Mouse (Mus musculus): Measurements from ENCODE around the gene Cd83.

Gene Cd83

GRCm38 (mm10) chr13:43773965-43774566 lies 10.5 kb upstream of the Cd83 start:
- in situ Hi-C loops (cut with MboI, MseI), result loop anchor here (10.0 to 25.0 kb wide), 2 partner anchors 562 to 1031 kb away; no protein-coding TSS in a partner anchor

DNA sequence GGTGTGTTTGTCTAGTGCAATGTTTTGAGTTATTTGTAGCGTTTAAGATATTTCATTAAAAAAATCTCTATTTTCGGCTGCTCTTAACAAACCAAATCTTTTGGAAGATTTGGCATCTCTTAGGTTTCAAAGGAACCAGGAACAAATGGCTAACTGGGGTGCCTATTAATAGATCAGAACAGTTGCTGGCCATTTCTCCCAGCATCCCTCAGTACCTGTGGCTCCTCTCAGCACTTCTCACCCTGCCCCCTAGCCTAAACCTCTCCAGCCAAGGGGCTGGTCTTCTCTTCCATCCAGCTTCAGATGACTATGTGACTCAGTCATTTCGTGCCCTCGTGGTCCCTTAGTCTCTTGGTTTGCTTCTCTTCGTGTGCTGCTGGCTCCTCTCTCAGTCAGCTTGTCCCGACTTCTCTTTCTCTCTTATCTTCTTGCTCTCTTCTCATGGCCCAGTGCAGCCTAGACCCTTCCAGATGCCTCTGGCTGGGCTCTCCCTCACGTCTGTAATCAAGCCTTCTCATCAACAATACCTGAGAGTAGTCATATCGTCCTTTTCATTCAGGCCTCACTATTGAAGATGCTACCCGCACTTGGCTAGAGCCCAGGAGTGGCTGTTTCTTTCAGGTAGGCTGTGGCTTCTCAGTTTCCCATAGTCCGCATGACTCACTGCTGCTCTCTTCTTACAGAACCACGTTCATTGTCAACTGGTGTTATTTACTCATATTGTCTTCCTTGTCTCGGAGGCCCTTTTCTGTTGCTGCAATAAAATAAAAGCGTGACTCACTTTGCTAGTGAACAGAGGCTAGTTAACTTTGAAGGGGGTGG lies 9.8 kb upstream of the Cd83 start:
- in situ Hi-C loops (cut with MboI, MseI), result loop anchor here (5.0 to 25.0 kb wide), 3 partner anchors 547 to 1030 kb away; no protein-coding TSS in a partner anchor

DNA sequence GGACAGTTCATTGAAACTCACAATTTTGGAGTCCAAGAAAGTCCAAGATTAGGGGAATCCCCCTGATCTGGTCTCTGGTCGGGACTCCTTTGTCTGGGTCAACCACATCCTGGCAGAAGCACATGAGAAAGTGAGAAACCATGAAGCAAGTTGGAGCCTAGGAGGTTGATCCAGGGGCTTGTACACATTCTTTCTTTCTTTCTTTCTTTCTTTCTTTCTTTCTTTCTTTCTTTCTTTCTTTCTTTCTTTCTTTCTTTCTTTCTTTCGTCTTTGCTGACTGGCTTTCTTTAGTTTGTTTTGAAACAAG lies 9.2 kb upstream of the Cd83 start:
- in situ Hi-C loops (cut with MboI, MseI), result loop anchor here (5.0 to 10.0 kb wide), 2 partner anchors 547 to 1029 kb away; no protein-coding TSS in a partner anchor

DNA sequence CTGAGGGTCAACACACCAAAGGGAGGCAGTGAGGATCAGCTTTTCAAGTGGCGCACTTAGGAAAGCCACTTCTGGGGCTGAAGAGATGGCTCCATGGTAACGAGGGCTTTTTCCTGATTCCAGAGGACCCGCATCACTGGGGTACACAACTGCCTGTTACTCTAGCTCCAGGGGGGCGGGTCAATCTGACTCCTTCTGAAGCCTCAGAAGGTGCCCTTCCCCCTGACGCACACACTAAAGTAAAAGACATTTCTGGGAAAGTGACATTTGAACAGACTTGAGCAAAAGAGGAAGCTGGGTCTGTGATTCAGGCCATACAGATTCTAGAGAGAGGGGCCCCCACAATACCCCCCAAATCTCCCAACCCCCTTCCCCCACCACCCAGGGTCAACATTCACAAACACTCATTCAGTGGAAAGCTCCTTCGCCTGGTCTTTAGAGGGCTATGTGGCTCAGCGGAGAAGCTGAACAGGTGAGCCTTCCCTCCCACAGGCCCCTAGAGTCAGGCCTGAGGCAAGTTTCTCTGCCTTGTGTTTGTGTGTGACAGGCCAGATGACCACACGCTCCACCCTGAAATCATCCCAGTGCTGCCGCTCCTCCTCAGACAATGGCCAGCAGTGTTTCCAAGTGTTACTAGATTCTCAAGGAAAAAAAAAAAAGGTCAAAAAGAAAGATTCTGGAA lies 7.1 kb upstream of the Cd83 start:
- in situ Hi-C loops (cut with MboI, MseI), result loop anchor here (5.0 to 10.0 kb wide), 2 partner anchors 545 to 1027 kb away; no protein-coding TSS in a partner anchor

DNA sequence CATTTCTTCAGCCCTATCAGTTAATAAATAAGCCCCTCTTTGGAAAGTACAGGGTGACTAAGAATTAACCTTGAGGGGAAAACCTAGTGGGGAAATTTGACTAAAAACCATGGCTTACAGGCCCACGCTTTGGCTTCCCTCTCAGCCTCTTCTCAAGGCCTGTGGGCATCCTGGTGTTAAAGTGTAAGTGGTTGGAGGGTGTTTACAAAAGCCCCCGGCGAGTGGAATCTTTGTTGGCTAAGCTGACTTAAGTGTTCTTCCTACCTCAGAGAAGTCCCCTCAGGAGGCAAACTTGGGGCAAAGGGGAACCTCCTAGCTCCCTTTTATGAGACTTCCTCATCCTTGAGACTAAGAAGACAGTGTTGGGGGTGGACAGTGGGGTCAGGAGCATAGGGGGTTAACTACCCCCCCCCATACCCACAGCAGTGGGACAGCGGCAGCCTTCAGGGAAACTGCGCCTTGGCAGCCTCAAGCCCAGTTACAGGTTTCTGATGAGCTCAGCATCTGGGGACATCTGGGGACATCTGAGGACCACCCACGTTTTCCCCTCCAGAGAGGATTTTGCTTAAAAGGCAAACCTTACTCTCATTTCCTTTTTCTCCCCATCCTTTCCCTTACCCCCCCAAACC lies 6.4 kb upstream of the Cd83 start:
- in situ Hi-C loops (cut with MboI, MseI), result loop anchor here (5.0 to 10.0 kb wide), 2 partner anchors 544 to 1027 kb away; no protein-coding TSS in a partner anchor

GRCm38 (mm10) chr13:43778971-43779370 lies 5.6 kb upstream of the Cd83 start:
- in situ Hi-C loops (cut with MboI, MseI), result loop anchor here (5.0 to 10.0 kb wide), 2 partner anchors 543 to 1026 kb away; no protein-coding TSS in a partner anchor

DNA sequence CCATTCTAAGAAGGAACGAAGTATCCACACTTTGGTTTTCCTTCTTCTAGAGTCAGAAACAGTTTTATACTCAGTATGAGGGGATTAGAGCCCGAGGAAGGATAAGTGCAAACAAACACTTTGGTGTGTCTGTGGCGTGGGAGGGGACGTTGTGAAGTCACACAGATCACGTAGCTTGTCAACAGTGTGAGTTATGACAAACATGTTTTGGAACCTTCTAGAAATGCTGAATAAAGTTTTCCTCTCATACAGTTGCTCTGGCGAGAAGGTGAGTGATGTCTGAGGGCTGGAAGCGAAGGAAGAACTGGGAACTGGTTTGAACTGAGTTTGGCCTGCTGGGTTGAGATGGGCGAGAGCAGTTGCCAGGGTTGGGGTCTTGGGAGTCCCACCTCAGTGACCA lies 4.5 kb upstream of the Cd83 start:
- in situ Hi-C loops (cut with MboI, MseI), result no loop called here

GRCm38 (mm10) chr13:43785712-43786072 lies 1.1 kb downstream of the Cd83 start:
- in situ Hi-C loops (cut with MboI, MseI), result no loop called here

DNA sequence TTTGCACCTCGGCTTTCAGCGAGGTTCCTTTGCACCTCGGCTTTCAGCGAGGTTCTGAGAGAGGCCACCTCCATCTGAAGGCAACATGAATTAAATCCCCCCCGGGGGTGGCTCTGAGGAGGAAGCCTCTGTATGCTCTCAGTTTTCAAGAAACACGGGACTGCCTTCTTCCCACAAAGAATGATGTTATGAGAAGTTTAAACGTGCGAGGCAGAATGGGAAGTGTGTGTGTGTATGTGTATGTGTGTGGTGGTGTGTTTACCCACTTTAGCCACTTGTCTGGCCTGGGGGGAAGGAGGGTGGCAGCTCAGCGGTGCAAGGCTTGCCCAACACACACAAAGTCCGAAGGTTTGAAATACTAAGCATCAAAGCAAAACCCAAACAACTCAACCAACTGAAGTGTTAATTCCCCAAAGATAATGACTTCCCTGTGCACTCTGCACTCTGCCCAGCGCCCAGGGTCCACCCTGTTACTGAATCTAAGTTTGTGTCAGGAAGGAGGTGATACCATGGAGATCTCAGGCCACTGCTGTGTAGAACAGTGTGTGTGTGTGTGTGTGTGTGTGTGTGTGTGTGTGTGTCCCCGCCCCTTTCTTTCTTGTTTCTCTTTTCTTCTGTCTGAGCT lies 1.7 kb downstream of the Cd83 start:
- in situ Hi-C loops (cut with MboI, MseI), result no loop called here

DNA sequence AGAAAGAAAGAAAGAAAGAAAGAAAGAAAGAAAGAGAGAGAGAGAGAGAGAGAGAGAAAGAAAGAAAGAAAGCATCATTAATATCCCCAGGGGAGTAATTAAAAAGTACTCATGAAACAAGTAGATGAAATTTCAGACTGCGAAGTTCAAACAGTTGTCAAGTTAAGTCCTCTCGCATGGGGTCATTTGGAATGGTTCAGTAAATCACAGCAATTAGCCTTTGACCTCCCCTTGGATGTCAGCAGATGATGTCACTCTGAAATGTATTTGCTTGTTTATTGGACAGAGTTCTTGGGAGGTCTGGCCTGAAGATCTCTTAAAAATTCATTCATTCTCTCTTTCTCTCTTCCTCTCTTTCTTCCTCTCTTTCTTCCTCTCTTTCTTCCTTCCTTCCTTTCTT lies 2.7 kb downstream of the Cd83 start:
- in situ Hi-C loops (cut with MboI, MseI), result no loop called here

DNA sequence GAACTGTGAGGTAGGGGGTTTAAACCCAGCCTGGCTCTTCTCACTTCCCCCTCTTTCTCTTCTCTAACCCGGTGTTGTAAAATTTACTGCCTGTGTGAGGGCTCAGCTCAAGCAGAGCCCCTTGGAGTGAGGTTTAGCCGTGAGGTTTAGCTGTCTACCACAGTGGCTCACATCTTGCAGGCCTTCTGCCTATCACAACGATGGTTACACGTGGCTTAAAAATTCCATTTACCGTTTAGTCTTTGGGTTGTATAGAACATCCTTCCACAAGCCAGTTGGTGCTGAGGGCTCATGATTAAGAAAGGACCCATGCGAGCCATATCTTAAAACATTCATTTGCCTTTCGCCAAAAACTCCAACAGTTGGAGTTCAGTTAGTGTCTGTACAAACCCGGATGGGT lies 3.5 kb downstream of the Cd83 start:
- in situ Hi-C loops (cut with MboI, MseI), result no loop called here

GRCm38 (mm10) chr13:43788983-43789645 lies 4.5 kb downstream of the Cd83 start:
- in situ Hi-C loops (cut with MboI, MseI), result no loop called here

- in situ Hi-C loops (cut with MboI, MseI), result loop anchor here (10.0 kb wide), 1 partner anchor 216 kb away; no protein-coding TSS in a partner anchor
Observed at GRCm38 (mm10) chr13:43790229-43791001, 5.8 kb downstream of the Cd83 start.

- in situ Hi-C loops (cut with MboI, MseI), result loop anchor here (10.0 kb wide), 1 partner anchor 221 kb away; no protein-coding TSS in a partner anchor
Observed at GRCm38 (mm10) chr13:43795334-43795733, 10.8 kb downstream of the Cd83 start.

DNA sequence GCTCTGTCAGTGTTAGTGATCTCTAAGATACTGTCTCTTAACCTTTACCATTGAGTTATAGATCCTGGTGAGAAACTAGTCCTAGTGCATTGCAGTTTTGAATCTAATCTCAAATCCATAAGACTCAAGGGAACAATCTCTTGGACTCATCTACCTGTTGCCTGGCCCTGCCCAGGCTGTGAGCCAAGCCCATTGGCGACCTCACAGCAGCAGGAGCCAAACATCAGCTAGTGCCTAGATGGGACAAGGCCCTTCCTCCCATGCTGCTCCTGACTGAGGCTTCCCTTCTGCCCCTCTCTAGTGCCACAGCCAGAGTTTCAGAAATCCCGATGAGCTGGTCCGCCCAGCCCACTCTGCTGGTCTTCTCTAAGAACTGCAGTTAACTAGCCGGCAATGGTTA lies 14.1 kb downstream of the Cd83 start:
- in situ Hi-C loops (cut with MboI, MseI), result loop anchor here (10.0 kb wide), 1 partner anchor 224 kb away; no protein-coding TSS in a partner anchor

GRCm38 (mm10) chr13:43800136-43800535 lies 15.6 kb downstream of the Cd83 start:
- in situ Hi-C loops (cut with MboI, MseI), result loop anchor here (5.0 kb wide), 2 partner anchors 38 to 63 kb away; no protein-coding TSS in a partner anchor

- in situ Hi-C loops (cut with MboI, MseI), result loop anchor here (5.0 kb wide), 2 partner anchors 40 to 65 kb away; no protein-coding TSS in a partner anchor
Observed at GRCm38 (mm10) chr13:43801961-43802360, 17.4 kb downstream of the Cd83 start.

DNA sequence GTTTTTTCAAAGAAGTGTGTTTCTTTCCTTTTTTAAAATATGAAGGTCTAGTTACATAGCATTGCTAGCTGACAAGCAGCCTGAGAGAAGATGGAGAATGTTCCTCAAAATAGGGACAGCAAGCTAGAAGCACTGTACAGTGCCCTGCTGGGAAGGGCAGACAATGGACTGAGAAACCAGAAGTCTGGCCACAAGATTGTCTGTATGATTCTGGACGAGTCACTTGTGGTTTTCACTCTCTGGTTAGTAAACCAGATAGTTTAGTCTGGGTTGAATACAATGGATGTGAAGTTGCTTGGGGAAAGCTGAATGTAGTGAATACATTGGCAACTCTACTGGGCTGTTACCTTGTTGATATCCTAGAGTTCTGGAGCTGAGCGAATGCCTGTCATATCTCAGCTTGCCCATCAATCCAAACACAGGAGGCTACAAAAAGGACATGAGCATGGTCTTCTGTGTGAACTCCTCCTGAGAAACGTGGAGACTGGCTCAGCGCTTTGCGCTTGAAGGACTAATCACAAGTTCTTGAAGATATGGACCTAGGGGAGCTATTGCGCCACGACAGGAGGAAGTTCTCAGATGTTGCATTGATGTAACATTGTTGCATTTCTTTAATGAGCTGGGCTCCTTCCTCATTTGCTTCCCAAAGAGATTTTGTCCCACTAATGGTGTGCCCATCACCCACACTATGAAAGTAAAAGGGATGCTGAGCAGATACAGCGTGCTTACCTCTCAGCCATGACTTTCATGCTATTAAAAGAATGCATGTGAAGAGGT lies 18.0 kb downstream of the Cd83 start:
- in situ Hi-C loops (cut with MboI, MseI), result loop anchor here (5.0 kb wide), 2 partner anchors 40 to 65 kb away; no protein-coding TSS in a partner anchor

GRCm38 (mm10) chr13:43804648-43805047 lies 20.1 kb downstream of the Cd83 start:
- in situ Hi-C loops (cut with MboI, MseI), result loop anchor here (5.0 kb wide), 2 partner anchors 42 to 67 kb away; no protein-coding TSS in a partner anchor
